Mouse (Mus musculus) kidney, embryonic 15.5 days (tissue): ENCODE data around the gene Sdk1. TPM values are rescaled to one million over a fixed set of nuclear protein-coding genes. Genes with fewer than 3 reads are reported as not detected.

Source experiments
- ATAC-seq: fragments of 200-750 bp; cut with Nextera tagmentation; replicated peaks from 2 replicates; pipeline ENCODE4 v1.8.0; 2017; ENCODE audit warnings: moderate TSS enrichment; ENCODE audit not compliant: low FRiP score
- H3K27ac ChIP-seq: fragments of 300-500 bp; sonication (generic); 2 replicates; pipeline ENCODE4 v1.5.1; 2015; ENCODE audit warnings: mild to moderate bottlenecking, inconsistent platforms
- H3K27me3 ChIP-seq: fragments of 300-500 bp; sonication (generic); 2 replicates; pipeline ENCODE4 v1.6.1; 2015; ENCODE audit warnings: inconsistent platforms
- H3K36me3 ChIP-seq: fragments of 300-500 bp; sonication (generic); 2 replicates; pipeline ENCODE4 v1.6.1; 2015; ENCODE audit warnings: inconsistent platforms
- H3K4me1 ChIP-seq: fragments of 300-500 bp; sonication (generic); 2 replicates; pipeline ENCODE4 v1.6.1; 2015; ENCODE audit warnings: inconsistent platforms
- H3K4me2 ChIP-seq: fragments of 300-500 bp; sonication (generic); 2 replicates; pipeline ENCODE4 v1.6.1; 2015; ENCODE audit warnings: moderate library complexity, mild to moderate bottlenecking, inconsistent platforms
- H3K4me3 ChIP-seq: fragments of 300-500 bp; sonication (generic); replicated peaks from 2 replicates; pipeline ENCODE4 v1.5.1; 2015; ENCODE audit warnings: mild to moderate bottlenecking, inconsistent platforms
- H3K9ac ChIP-seq: fragments of 300-500 bp; sonication (generic); 2 replicates; pipeline ENCODE4 v1.6.1; 2015; ENCODE audit warnings: mild to moderate bottlenecking, inconsistent platforms
- H3K9me3 ChIP-seq: fragments of 300-500 bp; sonication (generic); replicated peaks from 2 replicates; pipeline ENCODE4 v1.6.1; 2016; ENCODE audit warnings: inconsistent platforms
- WGBS: fragments of 180-500 bp; shearing (Covaris S2); methylation state at CpG from one replicate; pipeline ENCODE4 v1.1.7; 2015; ENCODE audit warnings: mixed read lengths; 5-methylcytosine and 5-hydroxymethylcytosine counted together
- polyA plus RNA-seq: library from polyadenylated mRNA; unstranded; fragments of >200 nt; fragmentation: Nextera tagmentation; extraction: Ambion mirVana; gene quantifications from 2 replicates; pipeline ENCODE4 v1.2.1, GENCODE M21; 2015

Sdk1 gene
- polyA plus RNA-seq, 1 experiment from 2014 or later, result 3.3 TPM

DNA sequence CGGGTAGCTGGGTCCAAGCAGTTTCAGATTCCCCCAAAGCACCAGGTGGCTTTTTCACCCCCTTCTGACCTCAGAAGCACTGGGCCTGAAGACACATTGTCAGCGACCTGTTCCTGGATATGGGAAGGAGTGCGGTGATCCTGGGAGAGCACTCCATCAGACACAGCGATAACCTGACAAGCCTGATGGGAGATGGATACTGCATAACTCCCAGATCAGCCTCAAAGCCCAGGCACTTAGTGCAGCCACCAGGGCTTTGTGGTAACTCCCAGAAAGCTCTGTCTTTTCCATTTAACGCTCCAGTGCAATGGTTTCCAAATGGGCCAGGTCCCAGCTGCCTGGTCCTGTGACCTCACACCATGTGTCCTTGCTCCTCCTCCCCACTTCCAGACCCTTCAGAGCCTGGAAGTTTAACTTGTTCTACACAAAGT, 886.9 kb downstream of the Sdk1 start:
- Histone ChIP-seq H3K36me3 (no peaks in the 10 kb centered on the region), H3K9me3 (no peaks in the 10 kb centered on the region), H3K4me1 (peaks cover 18% of the 10 kb centered on the region), H3K27me3 (no peaks in the 10 kb centered on the region), H3K27ac (peak overlapping the region; percentile 70), H3K9ac (no peak overlapping the region), H3K4me3 (no peak overlapping the region), H3K4me2 (no peak overlapping the region)
- 7% methylated on average over 5 of the region's 5 CpGs for WGBS
- peak; percentile 87 for ATAC-seq

DNA sequence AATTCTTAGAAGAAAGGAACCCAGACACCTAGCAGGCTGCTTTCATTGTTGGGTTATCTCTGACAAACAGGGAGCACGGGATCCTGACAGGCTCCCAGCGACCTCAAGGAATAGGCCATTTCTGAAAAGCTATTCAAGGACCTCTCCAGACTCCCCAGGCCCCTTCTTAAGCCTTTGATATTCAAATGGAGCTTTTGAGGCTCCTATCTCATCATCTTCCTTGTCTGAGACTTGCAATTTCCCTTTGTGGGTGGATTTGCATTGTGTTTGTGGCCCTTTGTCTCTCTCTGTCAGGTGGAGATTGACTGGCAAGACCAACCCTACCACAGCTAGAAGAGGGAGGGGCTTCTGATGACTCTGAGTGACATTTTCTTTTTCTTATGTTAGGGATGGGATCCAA, 888.7 kb downstream of the Sdk1 start:
- no peak overlapping the region for H3K9ac ChIP-seq
- no peaks in the 10 kb centered on the region for H3K27me3 ChIP-seq
- no peak overlapping the region for H3K4me2 ChIP-seq
- ATAC-seq, result no peak
- no peaks in the 10 kb centered on the region for H3K36me3 ChIP-seq
- H3K4me1 ChIP-seq, result peaks cover 18% of the 10 kb centered on the region
- H3K27ac ChIP-seq, result no peak overlapping the region
- H3K4me3 ChIP-seq, result no peak overlapping the region
- 34% methylated on average over 2 of the region's 2 CpGs for WGBS
- H3K9me3 ChIP-seq, result no peaks in the 10 kb centered on the region

DNA sequence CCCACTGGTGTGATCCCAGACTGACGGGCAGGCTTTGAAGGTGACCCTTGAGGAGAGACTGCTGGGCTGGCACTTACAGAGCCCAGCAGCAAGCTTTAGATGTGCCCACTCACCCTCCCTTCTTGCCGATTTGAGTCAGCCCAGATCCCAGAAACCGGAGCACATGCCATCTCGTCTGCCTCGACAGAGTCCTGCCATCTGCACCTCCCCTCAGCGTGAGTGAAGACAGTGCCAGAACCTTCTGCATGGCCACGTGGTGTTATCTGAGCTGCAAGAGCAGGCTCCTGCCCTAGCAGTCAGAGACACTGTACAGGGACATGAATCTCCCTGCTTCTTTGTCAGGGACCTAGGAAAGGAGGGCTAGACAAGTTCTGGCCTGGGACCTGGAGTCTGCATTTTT, 898.7 kb downstream of the Sdk1 start:
- Histone ChIP-seq H3K27ac (no peak overlapping the region), H3K9ac (no peak overlapping the region), H3K36me3 (no peaks in the 10 kb centered on the region), H3K4me2 (no peak overlapping the region), H3K4me3 (no peak overlapping the region), H3K4me1 (no peaks in the 10 kb centered on the region), H3K27me3 (no peaks in the 10 kb centered on the region), H3K9me3 (no peaks in the 10 kb centered on the region)
- WGBS, result 62% methylated on average over 7 of the region's 7 CpGs
- ATAC-seq, result no peak

DNA sequence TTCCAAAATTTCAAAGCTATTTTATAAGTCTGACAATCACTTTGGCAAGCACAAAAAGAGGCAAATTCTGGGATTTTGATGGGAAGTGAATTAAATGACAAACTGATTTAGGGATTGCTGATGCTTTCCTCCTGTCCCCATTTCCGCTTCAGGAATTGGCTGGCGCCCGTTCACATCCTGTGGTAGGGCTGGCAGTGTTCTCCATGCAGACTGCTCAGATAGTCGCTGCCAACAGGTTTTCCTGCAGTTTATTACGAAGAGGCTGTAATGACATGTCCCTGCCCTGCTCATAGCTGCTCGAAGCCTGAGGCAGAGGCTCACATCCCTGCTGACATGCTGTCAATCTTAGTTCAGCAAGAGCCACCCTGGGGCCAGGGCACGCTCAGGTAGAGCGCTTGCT, 908.3 kb downstream of the Sdk1 start:
- WGBS, result 81% methylated on average over 8 of the region's 8 CpGs
- no peaks in the 10 kb centered on the region for H3K27me3 ChIP-seq

DNA sequence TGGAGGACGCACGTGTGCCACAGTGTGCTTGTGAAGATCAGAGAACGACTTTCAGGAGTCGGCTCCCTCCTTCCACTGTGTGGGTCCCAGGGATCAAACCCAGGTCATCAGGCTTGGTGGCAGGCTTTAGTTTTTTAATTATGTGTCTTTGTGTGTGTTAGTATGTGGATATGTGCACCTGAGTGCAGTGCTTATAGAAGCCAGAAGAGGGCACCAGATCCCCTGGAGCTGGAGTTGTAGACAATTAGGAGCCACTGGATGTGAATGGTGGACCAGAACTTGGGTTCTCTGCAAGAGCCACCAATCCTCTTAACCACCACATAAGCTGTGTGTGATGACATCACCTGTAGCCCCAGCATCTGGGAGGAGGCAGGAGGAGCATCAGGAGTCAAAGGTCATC, 909.5 kb downstream of the Sdk1 start:
- WGBS, result 94% methylated on average over 4 of the region's 4 CpGs
- Histone ChIP-seq H3K4me1 (no peaks in the 10 kb centered on the region), H3K9me3 (peaks cover 5% of the 10 kb centered on the region; the same call in 1 of the 2 replicates), H3K27ac (no peak overlapping the region), H3K27me3 (no peaks in the 10 kb centered on the region), H3K9ac (no peak overlapping the region), H3K4me2 (no peak overlapping the region), H3K4me3 (no peak overlapping the region), H3K36me3 (peaks cover 14% of the 10 kb centered on the region)
- no peak for ATAC-seq

More for the DNA sequence above, 908.3 kb downstream of the Sdk1 start:
- Histone ChIP-seq H3K9ac (no peak overlapping the region), H3K4me3 (no peak overlapping the region), H3K36me3 (peaks cover 14% of the 10 kb centered on the region), H3K27ac (no peak overlapping the region), H3K4me2 (no peak overlapping the region), H3K9me3 (peaks cover 5% of the 10 kb centered on the region; the same call in 1 of the 2 replicates), H3K4me1 (no peaks in the 10 kb centered on the region)
- ATAC-seq, result no peak

DNA sequence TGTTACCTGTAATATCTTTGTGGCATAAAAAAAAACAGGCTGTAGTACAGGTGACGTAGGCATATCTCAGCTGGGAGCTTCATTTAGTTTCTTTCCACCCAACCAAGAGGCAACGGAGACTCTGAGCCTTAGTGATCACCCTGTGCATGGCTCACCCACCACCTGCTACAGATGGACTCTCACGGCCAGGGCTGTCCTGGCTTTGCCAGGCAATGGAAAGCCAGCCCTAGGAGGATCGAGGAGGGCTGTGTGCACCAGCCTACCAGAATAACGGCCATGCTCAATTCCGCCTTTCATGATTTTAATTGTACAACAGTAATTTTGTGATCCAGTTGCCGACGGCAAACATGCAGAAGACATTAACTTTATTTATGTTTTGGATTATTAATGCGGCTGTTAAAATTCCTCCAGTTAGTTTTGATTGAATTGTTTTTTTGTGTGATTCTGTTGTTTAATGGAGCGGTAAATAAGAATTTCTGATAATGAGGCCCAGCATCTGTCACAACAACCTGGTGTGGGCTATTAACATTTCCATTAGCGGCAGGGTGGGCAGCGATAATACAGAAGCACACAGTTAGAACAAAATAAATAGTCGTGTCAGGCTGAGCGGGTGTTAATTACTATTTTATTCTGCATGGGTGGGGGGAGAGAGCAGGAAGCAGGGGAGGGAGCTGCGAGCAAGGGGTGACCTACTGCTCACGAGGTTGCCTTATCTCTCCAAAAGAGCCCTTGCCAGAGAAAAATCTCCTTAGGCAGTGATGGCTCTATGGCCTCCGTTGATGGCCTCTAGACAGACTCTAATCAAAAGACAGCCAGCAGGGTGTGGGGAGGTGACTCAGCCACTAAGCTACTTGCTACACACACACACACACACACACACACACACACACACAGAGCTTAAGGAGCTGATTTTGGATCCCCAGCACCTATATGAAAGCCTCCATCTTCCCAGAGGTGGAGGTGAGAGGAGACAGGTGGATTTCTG, 915.9 kb downstream of the Sdk1 start:
- Histone ChIP-seq H3K9ac (no peak overlapping the region), H3K27me3 (no peaks in the 10 kb centered on the region), H3K27ac (no peak overlapping the region), H3K4me1 (0 out of 2 replicates have a peak, but pooled peaks cover 6% of the 10 kb centered on the region), H3K4me3 (no peak overlapping the region), H3K9me3 (no peaks in the 10 kb centered on the region), H3K36me3 (peaks cover 5% of the 10 kb centered on the region; the same call in 1 of the 2 replicates), H3K4me2 (no peak overlapping the region)
- WGBS, result 51% methylated on average over 17 of the region's 17 CpGs
- ATAC-seq, result no peak

DNA sequence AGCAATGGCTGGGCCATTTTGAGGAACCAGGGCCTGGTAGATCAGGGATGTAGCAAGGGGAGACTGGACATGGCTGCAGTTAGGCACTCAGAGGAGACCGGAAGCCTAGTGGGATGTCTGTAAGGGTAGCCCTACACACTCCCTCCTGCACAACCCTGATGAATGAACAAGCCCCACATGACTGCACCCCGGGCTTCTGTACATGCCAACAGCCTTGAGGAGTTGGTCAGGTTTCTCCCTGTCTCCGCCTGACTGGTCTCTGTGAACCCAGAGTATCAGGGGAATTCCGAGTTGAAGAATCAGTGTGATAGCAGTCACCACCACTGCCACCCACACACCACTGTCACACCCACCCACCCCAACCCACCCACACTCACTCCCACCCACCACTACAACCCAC, 922.2 kb downstream of the Sdk1 start:
- WGBS, result 49% methylated on average over 4 of the region's 4 CpGs
- H3K36me3 ChIP-seq, result no peaks in the 10 kb centered on the region
- H3K9ac ChIP-seq, result no peak overlapping the region
- H3K27me3 ChIP-seq, result no peaks in the 10 kb centered on the region
- H3K9me3 ChIP-seq, result 0 out of 2 replicates have a peak, but pooled peaks cover 4% of the 10 kb centered on the region
- no peak overlapping the region for H3K4me2 ChIP-seq
- H3K27ac ChIP-seq, result no peak overlapping the region
- ATAC-seq, result 0 out of 2 replicates have a peak, but pooled peaks have one; percentile 46
- H3K4me1 ChIP-seq, result no peaks in the 10 kb centered on the region
- H3K4me3 ChIP-seq, result no peak overlapping the region

DNA sequence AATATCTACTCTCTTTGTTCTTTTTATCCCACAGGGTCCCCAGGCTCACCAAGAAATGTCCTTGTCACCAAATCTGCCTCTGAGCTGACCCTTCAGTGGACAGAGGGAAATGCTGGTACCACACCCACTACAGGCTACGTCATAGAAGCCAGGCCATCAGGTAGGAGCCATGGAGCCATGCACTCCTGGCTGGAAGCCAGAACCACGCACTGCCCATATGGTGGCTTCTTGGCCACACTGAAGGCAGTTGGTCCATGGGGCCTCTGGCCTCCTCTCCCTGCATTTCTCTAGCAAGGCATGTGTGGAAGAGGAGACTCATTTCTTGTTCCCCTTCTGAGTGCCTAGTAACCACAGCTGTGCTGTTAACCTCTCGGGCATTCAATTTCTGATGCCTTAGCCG, 932.3 kb downstream of the Sdk1 start:
- ATAC-seq, result no peak
- Histone ChIP-seq H3K36me3 (peaks cover 5% of the 10 kb centered on the region; the same call in 1 of the 2 replicates), H3K9me3 (no peaks in the 10 kb centered on the region), H3K4me2 (no peak overlapping the region), H3K4me3 (no peak overlapping the region), H3K27ac (no peak overlapping the region), H3K4me1 (peaks cover 12% of the 10 kb centered on the region), H3K27me3 (no peaks in the 10 kb centered on the region), H3K9ac (no peak overlapping the region)
- WGBS, result 84% methylated on average over 4 of the region's 4 CpGs

DNA sequence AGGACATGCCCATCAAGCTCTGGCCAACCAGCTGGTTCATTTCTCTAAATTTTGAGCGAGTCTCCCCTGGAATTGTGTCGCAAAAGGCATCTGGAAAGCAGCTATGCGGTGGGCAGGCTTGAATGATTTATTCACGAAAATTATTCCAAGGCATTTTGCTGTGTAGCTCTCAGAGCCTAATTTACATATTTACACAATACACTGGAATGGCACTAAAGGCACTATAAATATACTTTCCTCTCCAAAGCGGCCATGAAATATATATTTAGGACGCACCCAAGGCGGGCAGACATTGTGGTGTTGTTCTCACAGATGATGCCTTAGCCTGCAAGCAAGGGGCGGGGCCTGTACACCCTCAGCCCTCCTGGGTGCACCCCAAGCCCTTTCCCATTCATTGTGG, 936.9 kb downstream of the Sdk1 start:
- no peak overlapping the region for H3K27ac ChIP-seq

DNA sequence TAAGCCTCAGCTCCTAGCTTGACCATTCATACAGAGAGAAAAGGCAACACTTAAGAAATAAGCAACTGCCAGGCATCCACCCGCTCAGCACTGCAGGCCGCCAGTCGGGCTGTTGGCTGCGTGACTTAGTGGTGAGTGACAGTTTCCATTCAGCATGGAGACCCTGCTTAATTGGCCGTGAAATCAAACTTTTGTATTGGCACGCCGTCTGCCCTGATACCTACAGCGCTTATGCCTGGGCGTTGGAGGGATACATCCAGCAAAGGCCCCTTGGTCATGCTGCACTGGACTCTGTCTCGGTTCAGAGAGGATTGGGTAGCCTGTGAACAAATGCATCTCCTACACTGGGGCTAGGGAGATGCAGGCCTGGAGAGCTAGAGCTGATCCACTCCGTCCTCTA, 938.0 kb downstream of the Sdk1 start:
- peaks cover 30% of the 10 kb centered on the region for H3K4me1 ChIP-seq
- peak; percentile 83 for ATAC-seq
- peak overlapping the region; percentile 19; the same call in 1 of the 2 replicates for H3K27ac ChIP-seq
- no peaks in the 10 kb centered on the region for H3K27me3 ChIP-seq
- peaks cover 5% of the 10 kb centered on the region; the same call in 1 of the 2 replicates for H3K36me3 ChIP-seq
- H3K4me3 ChIP-seq, result no peak overlapping the region
- no peaks in the 10 kb centered on the region for H3K9me3 ChIP-seq
- no peak overlapping the region for H3K9ac ChIP-seq
- H3K4me2 ChIP-seq, result no peak overlapping the region
- 51% methylated on average over 11 of the region's 11 CpGs for WGBS

More for the DNA sequence above, 936.9 kb downstream of the Sdk1 start:
- ATAC-seq, result no peak
- no peak overlapping the region for H3K4me2 ChIP-seq
- no peak overlapping the region for H3K9ac ChIP-seq
- no peak overlapping the region for H3K4me3 ChIP-seq
- no peaks in the 10 kb centered on the region for H3K27me3 ChIP-seq
- WGBS, result 78% methylated on average over 8 of the region's 8 CpGs
- H3K9me3 ChIP-seq, result no peaks in the 10 kb centered on the region
- peaks cover 30% of the 10 kb centered on the region for H3K4me1 ChIP-seq
- peaks cover 5% of the 10 kb centered on the region; the same call in 1 of the 2 replicates for H3K36me3 ChIP-seq

DNA sequence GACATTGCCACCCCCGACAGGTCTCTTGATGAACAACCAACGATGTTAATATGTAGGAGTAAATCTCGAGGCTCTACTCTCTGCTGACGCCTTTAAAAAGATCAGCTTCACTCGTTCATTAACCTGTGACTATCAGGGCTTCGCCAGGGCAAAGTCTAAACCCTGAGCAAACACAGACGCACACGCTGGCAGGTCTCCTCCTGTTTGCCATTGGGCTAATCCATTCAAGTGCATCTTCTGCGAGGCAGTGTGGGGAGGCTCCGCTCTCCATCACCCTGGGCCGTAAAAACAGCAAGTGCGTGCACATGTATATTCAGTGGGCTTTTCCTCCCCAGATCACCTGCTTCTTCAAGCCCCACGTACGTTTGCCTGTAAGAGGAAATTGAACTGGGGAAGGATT, 940.6 kb downstream of the Sdk1 start:
- Histone ChIP-seq H3K27me3 (no peaks in the 10 kb centered on the region), H3K4me3 (no peak overlapping the region), H3K9me3 (no peaks in the 10 kb centered on the region), H3K9ac (no peak overlapping the region), H3K4me1 (peaks cover 30% of the 10 kb centered on the region), H3K4me2 (no peak overlapping the region), H3K36me3 (no peaks in the 10 kb centered on the region), H3K27ac (0 out of 2 replicates have a peak overlapping the region, but pooled peaks have one; percentile 18)
- no peak; the same call in 1 of the 2 replicates for ATAC-seq
- 36% methylated on average over 14 of the region's 14 CpGs for WGBS

DNA sequence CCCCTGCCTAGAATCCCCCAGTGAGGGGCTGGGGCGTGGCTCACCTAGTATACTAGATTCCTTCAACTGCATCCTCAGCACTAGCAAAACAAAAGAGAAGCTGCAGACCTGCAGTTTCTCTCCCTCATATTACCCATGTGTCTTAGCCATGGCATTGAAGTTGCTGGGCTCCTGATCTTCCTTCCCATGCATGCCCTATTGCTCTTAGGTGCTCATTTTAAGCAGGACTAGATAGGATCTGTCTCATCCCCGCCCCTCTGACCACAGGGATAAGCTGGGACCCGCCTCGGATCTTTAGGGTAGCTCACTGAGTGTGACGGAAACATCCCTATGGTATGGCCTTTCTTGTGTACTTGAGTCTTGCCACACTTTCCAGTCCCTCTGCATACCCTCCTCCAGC, 947.5 kb downstream of the Sdk1 start:
- H3K36me3 ChIP-seq, result no peaks in the 10 kb centered on the region
- no peak overlapping the region for H3K4me2 ChIP-seq
- H3K27ac ChIP-seq, result no peak overlapping the region
- no peaks in the 10 kb centered on the region for H3K9me3 ChIP-seq
- no peak for ATAC-seq
- no peaks in the 10 kb centered on the region for H3K4me1 ChIP-seq
- H3K27me3 ChIP-seq, result no peaks in the 10 kb centered on the region
- no peak overlapping the region for H3K4me3 ChIP-seq
- WGBS, result 87% methylated on average over 5 of the region's 5 CpGs
- no peak overlapping the region for H3K9ac ChIP-seq
